Mouse (Mus musculus) CH12.LX (cell line): Measurements from ENCODE around the gene Ppp1r8. TPM values are rescaled to one million over a fixed set of nuclear protein-coding genes. Genes with fewer than 3 reads are reported as not detected.

Experiments
- DNase-seq: peaks from one replicate; pipeline ENCODE4 v3.0.0-alpha.2; 2013; ENCODE audit errors: extremely low read depth
- H3K27ac ChIP-seq: 2 replicates; pipeline ENCODE4 v1.5.1; 2012; ENCODE audit warnings: low read depth, mild to moderate bottlenecking, control low read depth, moderate library complexity; ENCODE audit not compliant: insufficient read depth
- H3K27me3 ChIP-seq: replicated peaks from 2 replicates; pipeline ENCODE3; 2012; ENCODE audit warnings: inconsistent platforms
- H3K36me3 ChIP-seq, 2 experiments: replicated peaks in 1 of 2; 2 replicates each; pipeline versions ENCODE3 to v1.6.1; 2012; ENCODE audit warnings: inconsistent platforms in 1 of 2, low read length in 1 of 2, mild to moderate bottlenecking in 1 of 2, mixed read lengths in 1 of 2, moderate library complexity in 1 of 2; ENCODE audit not compliant: control insufficient read depth in 1 of 2, insufficient read depth in 1 of 2
- H3K4me1 ChIP-seq, 2 experiments: 2 replicates each; pipeline ENCODE4 v1.6.1; 2012; ENCODE audit warnings: inconsistent platforms in 1 of 2, moderate library complexity in 1 of 2; ENCODE audit not compliant: insufficient read depth in 2 of 2, control insufficient read depth in 1 of 2
- H3K4me2 ChIP-seq: 2 replicates; pipeline ENCODE4 v1.6.1; 2012; ENCODE audit warnings: low read depth, mild to moderate bottlenecking, control low read depth; ENCODE audit not compliant: poor library complexity, insufficient read depth, severe bottlenecking
- H3K4me3 ChIP-seq, 3 experiments: fragments of 150-350 bp in 1 of 3; sonication (generic) in 1 of 3; replicated peaks in 1 of 3; 2 replicates each; pipeline versions ENCODE3 to v1.5.1; 2011 to 2012; ENCODE audit warnings: low read depth in 2 of 3, low read length in 2 of 3, mild to moderate bottlenecking in 2 of 3, moderate library complexity in 2 of 3, control low read depth in 1 of 3, improper control_type of control experiment in 1 of 3, inconsistent platforms in 1 of 3, mixed read lengths in 1 of 3; ENCODE audit not compliant: poor library complexity in 1 of 3
- H3K79me2 ChIP-seq: replicated peaks from 2 replicates; pipeline ENCODE4 v1.6.1; 2012; ENCODE audit warnings: mild to moderate bottlenecking, moderate library complexity; ENCODE audit not compliant: control insufficient read depth, poor library complexity, insufficient read depth, severe bottlenecking; ENCODE audit errors: extremely low read depth
- H3K9ac ChIP-seq: 2 replicates; pipeline ENCODE4 v1.6.1; 2012; ENCODE audit warnings: low read depth, mild to moderate bottlenecking, control low read depth, moderate library complexity; ENCODE audit not compliant: insufficient read depth
- H3K9me3 ChIP-seq: replicated peaks from 2 replicates; pipeline ENCODE3; 2012; ENCODE audit warnings: low read length, inconsistent platforms, mixed read lengths
- BHLHE40 ChIP-seq: IDR thresholded peaks from 2 replicates; pipeline ENCODE4 v1.6.1; 2011; ENCODE audit warnings: mild to moderate bottlenecking, low read depth, low read length, improper control_type of control experiment
- CHD1 ChIP-seq: IDR thresholded peaks from 2 replicates; pipeline ENCODE4 v1.6.1; 2012; ENCODE audit warnings: low read depth, low read length, improper control_type of control experiment, inconsistent platforms
- CHD2 ChIP-seq: IDR thresholded peaks from 2 replicates; pipeline ENCODE4 v1.6.1; 2011; ENCODE audit warnings: low read length, improper control_type of control experiment
- CTCF ChIP-seq, 2 experiments: IDR thresholded peaks in 1 of 2; conservative IDR thresholded peaks in 1 of 2; 2 replicates each; pipeline ENCODE4 v1.5.1; 2011 to 2012; ENCODE audit warnings: low read depth in 2 of 2, low read length in 2 of 2, improper control_type of control experiment in 1 of 2, inconsistent platforms in 1 of 2, mild to moderate bottlenecking in 1 of 2, moderate library complexity in 1 of 2
- E2F4 ChIP-seq: IDR thresholded peaks from 2 replicates; pipeline ENCODE4 v1.6.1; 2011; ENCODE audit warnings: low read depth, low read length, improper control_type of control experiment; ENCODE audit not compliant: insufficient replicate concordance
- ELF1 ChIP-seq: IDR thresholded peaks from 2 replicates; pipeline ENCODE4 v1.6.1; 2014; ENCODE audit warnings: low read depth, mild to moderate bottlenecking, inconsistent platforms, low read length, improper control_type of control experiment
- EP300 ChIP-seq: IDR thresholded peaks from 2 replicates; pipeline ENCODE4 v1.6.1; 2011; ENCODE audit warnings: low read length, improper control_type of control experiment
- ETS1 ChIP-seq: conservative IDR thresholded peaks from 2 replicates; pipeline ENCODE4 v1.6.1; 2012; ENCODE audit warnings: low read depth, mild to moderate bottlenecking, inconsistent platforms, low read length, improper control_type of control experiment, moderate library complexity
- GABPA ChIP-seq: IDR thresholded peaks from 2 replicates; pipeline ENCODE4 v1.6.1; 2012; ENCODE audit warnings: low read depth, low read length, improper control_type of control experiment, inconsistent platforms; ENCODE audit not compliant: insufficient replicate concordance
- HCFC1 ChIP-seq: IDR thresholded peaks from 2 replicates; pipeline ENCODE4 v1.6.1; 2012; ENCODE audit warnings: low read depth, mild to moderate bottlenecking, inconsistent platforms, low read length, improper control_type of control experiment
- IRF4 ChIP-seq: IDR thresholded peaks from 2 replicates; pipeline ENCODE4 v1.6.1; 2014; ENCODE audit warnings: low read depth, mild to moderate bottlenecking, inconsistent platforms, low read length, improper control_type of control experiment
- JUN ChIP-seq: IDR thresholded peaks from 2 replicates; pipeline ENCODE4 v1.6.1; 2011; ENCODE audit warnings: low read depth, mild to moderate bottlenecking, low read length, improper control_type of control experiment, moderate library complexity; ENCODE audit not compliant: insufficient read depth
- JUND ChIP-seq: conservative IDR thresholded peaks from 2 replicates; pipeline ENCODE4 v1.6.1; 2011; ENCODE audit warnings: low read depth, low read length, improper control_type of control experiment
- KAT2A ChIP-seq: IDR thresholded peaks from 2 replicates; pipeline ENCODE4 v1.6.1; 2012; ENCODE audit warnings: low read length, improper control_type of control experiment, inconsistent platforms; ENCODE audit not compliant: insufficient replicate concordance
- MAFK ChIP-seq: IDR thresholded peaks from 2 replicates; pipeline ENCODE4 v1.6.1; 2011; ENCODE audit warnings: low read length, improper control_type of control experiment; ENCODE audit not compliant: insufficient replicate concordance
- MAX ChIP-seq: IDR thresholded peaks from 2 replicates; pipeline ENCODE4 v1.6.1; 2011; ENCODE audit warnings: low read length, improper control_type of control experiment
- MAZ ChIP-seq: IDR thresholded peaks from 2 replicates; pipeline ENCODE4 v1.6.1; 2012; ENCODE audit warnings: low read depth, mild to moderate bottlenecking, inconsistent platforms, low read length, improper control_type of control experiment, moderate library complexity
- MEF2A ChIP-seq: IDR thresholded peaks from 2 replicates; pipeline ENCODE4 v1.6.1; 2014; ENCODE audit warnings: low read depth, mild to moderate bottlenecking, inconsistent platforms, low read length, improper control_type of control experiment, borderline replicate concordance
- MXI1 ChIP-seq: IDR thresholded peaks from 2 replicates; pipeline ENCODE4 v1.6.1; 2011; ENCODE audit warnings: mild to moderate bottlenecking, low read depth, low read length, improper control_type of control experiment
- MYC ChIP-seq: IDR thresholded peaks from 2 replicates; pipeline ENCODE4 v1.6.1; 2011; ENCODE audit warnings: low read depth, mild to moderate bottlenecking, improper control_type of control experiment, low read length
- NELFE ChIP-seq: IDR thresholded peaks from 2 replicates; pipeline ENCODE4 v1.6.1; 2011; ENCODE audit warnings: low read depth, low read length, improper control_type of control experiment
- NRF1 ChIP-seq: IDR thresholded peaks from 2 replicates; pipeline ENCODE4 v1.6.1; 2014; ENCODE audit warnings: low read depth, mild to moderate bottlenecking, inconsistent platforms, low read length, improper control_type of control experiment, moderate library complexity
- PAX5 ChIP-seq: IDR thresholded peaks from 2 replicates; pipeline ENCODE4 v1.6.1; 2012; ENCODE audit warnings: low read length, inconsistent platforms, mixed read lengths
- POLR2A ChIP-seq: IDR thresholded peaks from 2 replicates; pipeline ENCODE4 v1.6.1; 2011; ENCODE audit warnings: low read depth, mild to moderate bottlenecking, improper control_type of control experiment, low read length
- POLR2AphosphoS2 ChIP-seq: IDR thresholded peaks from 2 replicates; pipeline ENCODE4 v1.6.1; 2011; ENCODE audit warnings: low read depth, low read length, improper control_type of control experiment
- RAD21 ChIP-seq: IDR thresholded peaks from 2 replicates; pipeline ENCODE4 v1.6.1; 2011; ENCODE audit warnings: low read depth, mild to moderate bottlenecking, low read length, improper control_type of control experiment, moderate library complexity
- RCOR1 ChIP-seq: conservative IDR thresholded peaks from 2 replicates; pipeline ENCODE4 v1.6.1; 2012; ENCODE audit warnings: low read depth, mild to moderate bottlenecking, inconsistent platforms, low read length, improper control_type of control experiment
- SIN3A ChIP-seq: IDR thresholded peaks from 2 replicates; pipeline ENCODE4 v1.6.1; 2012; ENCODE audit warnings: low read length, improper control_type of control experiment, inconsistent platforms
- SMC3 ChIP-seq: IDR thresholded peaks from 2 replicates; pipeline ENCODE4 v1.6.1; 2011; ENCODE audit warnings: low read depth, low read length, improper control_type of control experiment
- TBP ChIP-seq: conservative IDR thresholded peaks from 2 replicates; pipeline ENCODE4 v1.6.1; 2011; ENCODE audit warnings: low read depth, low read length, improper control_type of control experiment
- TCF12 ChIP-seq: IDR thresholded peaks from 2 replicates; pipeline ENCODE4 v1.6.1; 2014; ENCODE audit warnings: low read depth, mild to moderate bottlenecking, inconsistent platforms, low read length, improper control_type of control experiment
- UBTF ChIP-seq: IDR thresholded peaks from 2 replicates; pipeline ENCODE4 v1.6.1; 2012; ENCODE audit warnings: low read depth, mild to moderate bottlenecking, inconsistent platforms, low read length, improper control_type of control experiment, moderate library complexity
- USF1 ChIP-seq: IDR thresholded peaks from 2 replicates; pipeline ENCODE4 v1.6.1; 2014; ENCODE audit warnings: low read depth, mild to moderate bottlenecking, inconsistent platforms, low read length, improper control_type of control experiment
- USF2 ChIP-seq: conservative IDR thresholded peaks from 2 replicates; pipeline ENCODE4 v1.6.1; 2011; ENCODE audit warnings: low read depth, low read length, improper control_type of control experiment
- ZC3H11A ChIP-seq: IDR thresholded peaks from 2 replicates; pipeline ENCODE4 v1.6.1; 2012; ENCODE audit warnings: low read depth, mild to moderate bottlenecking, inconsistent platforms, low read length, improper control_type of control experiment
- ZKSCAN1 ChIP-seq: IDR thresholded peaks from 2 replicates; pipeline ENCODE4 v1.6.1; 2012; ENCODE audit warnings: low read depth, inconsistent platforms, low read length, improper control_type of control experiment, borderline replicate concordance
- ZMIZ1 ChIP-seq: IDR thresholded peaks from 2 replicates; pipeline ENCODE4 v1.6.1; 2012; ENCODE audit warnings: low read depth, mild to moderate bottlenecking, inconsistent platforms, low read length, improper control_type of control experiment
- ZNF384 ChIP-seq: IDR thresholded peaks from 2 replicates; pipeline ENCODE4 v1.6.1; 2012; ENCODE audit warnings: low read depth, low read length, improper control_type of control experiment, inconsistent platforms
- dilution Hi-C: fragments of 300-500 bp; cut with MboI; formaldehyde crosslinking; loops from 2 replicates; pipeline ENCODE4 v1.14.3; 2020; ENCODE audit warnings: low sequenced_read_pairs; ENCODE audit not compliant: extremely low pct_unique_long_range_greater_than_20kb, extremely low pct_ligation_motif_present
- in situ Hi-C: fragments of 300-500 bp; cut with MboI; formaldehyde crosslinking; loops from 3 replicates; pipeline ENCODE4 v1.14.3; 2019; ENCODE audit warnings: low sequenced_read_pairs, low pct_ligation_motif_present, low pct_unique_long_range_greater_than_20kb, mixed read lengths
- polyA plus RNA-seq: library from polyadenylated mRNA; unstranded; fragments of >175 nt; gene quantifications from 2 replicates; pipeline ENCODE4 v1.2.1, GENCODE M21; 2012; ENCODE audit warnings: low read depth; ENCODE audit not compliant: insufficient read length
- total RNA-seq, 2 experiments: library from RNA; depleted of rRNA; stranded (reverse); fragments of 300-350 nt in 1 of 2; fragments of >200 nt in 1 of 2; gene quantifications; 2 replicates each; pipeline ENCODE4 v1.2.3; 2012 to 2014

Ppp1r8 gene
- total and polyA plus RNA-seq, 3 experiments: 89.0 to 141 (median 107) TPM

DNA sequence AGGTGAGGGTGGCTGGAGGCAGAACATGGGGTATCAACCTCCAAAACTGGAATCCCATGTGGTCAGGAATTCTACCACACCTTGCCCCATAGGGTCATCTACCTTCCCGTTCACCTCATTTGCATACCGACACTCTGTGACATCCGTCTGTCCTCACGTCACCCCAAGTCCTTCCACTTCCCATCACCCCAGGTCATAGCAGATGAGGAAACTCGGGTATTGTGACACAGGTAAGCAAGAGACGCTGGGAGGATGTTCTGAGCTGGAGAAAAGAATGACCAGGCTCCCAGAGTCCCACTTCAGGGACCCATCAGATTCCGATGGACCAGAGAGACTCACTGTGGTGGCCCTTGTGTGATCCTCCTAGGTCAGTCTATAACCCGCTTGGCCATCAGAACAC, 48.2 kb downstream of the Ppp1r8 start:
- Histone ChIP-seq H3K4me2 (peak overlapping the region; percentile 87), H3K79me2 (peaks cover 16% of the 10 kb centered on the region), H3K27ac (peak overlapping the region; percentile 45), H3K4me1 (peaks cover 9 to 37% of the 10 kb centered on the region in 2 experiments), H3K36me3 (peaks cover 19 to 31% of the 10 kb centered on the region in 2 experiments), H3K9ac (peak overlapping the region; percentile 87), H3K4me3 (peak overlapping the region; percentile 74 to 83 (median 81)), H3K27me3 (no peaks in the 10 kb centered on the region), H3K9me3 (no peaks in the 10 kb centered on the region)
- dilution Hi-C loops (no loop called here), in situ Hi-C loops (no loop called here)
- no peak for TF ChIP-seq NRF1
- TF ChIP-seq NELFE: no peak
- no peak for TF ChIP-seq USF1
- TF ChIP-seq CTCF (conservative IDR thresholded peaks at IDR 0.05 in 1 of 2, IDR thresholded peaks at IDR 0.05 in 1 of 2; ENCODE audit: low read depth in 2 of 2, low read length in 2 of 2): no peak
- TF ChIP-seq ZC3H11A: no peak
- TF ChIP-seq MYC: no peak
- no peak for TF ChIP-seq ZMIZ1
- no peak for TF ChIP-seq CHD2
- TF ChIP-seq ELF1: peak; percentile 8; the same call in 1 of the 2 replicates
- TF ChIP-seq SIN3A: 0 out of 2 replicates have a peak, but pooled peaks have one; percentile 37
- TF ChIP-seq POLR2A: peak; percentile 58
- no peak; the same call in 1 of the 2 replicates for TF ChIP-seq MEF2A
- TF ChIP-seq E2F4: no peak
- TF ChIP-seq EP300: peak; percentile 4; the same call in 1 of the 2 replicates
- TF ChIP-seq TBP: no peak
- TF ChIP-seq ETS1: peak; percentile 41; the same call in 1 of the 2 replicates
- no peak for TF ChIP-seq MAFK
- no peak for TF ChIP-seq JUND
- TF ChIP-seq GABPA: no peak
- no peak for TF ChIP-seq MAX
- no peak for TF ChIP-seq JUN
- TF ChIP-seq CHD1: no peak
- TF ChIP-seq KAT2A: no peak
- no peak; the same call in 1 of the 2 replicates for TF ChIP-seq HCFC1
- no peak for TF ChIP-seq UBTF
- TF ChIP-seq BHLHE40: no peak
- no peak for TF ChIP-seq RAD21
- TF ChIP-seq ZKSCAN1: no peak
- TF ChIP-seq IRF4: 0 out of 2 replicates have a peak, but pooled peaks have one; percentile 9
- TF ChIP-seq ZNF384: no peak
- no peak for TF ChIP-seq RCOR1
- TF ChIP-seq PAX5: no peak
- TF ChIP-seq MAZ: no peak
- TF ChIP-seq TCF12: no peak
- no peak for TF ChIP-seq POLR2AphosphoS2
- no peak for TF ChIP-seq USF2
- TF ChIP-seq MXI1: no peak
- no peak for TF ChIP-seq SMC3
- peak; percentile 74 for DNase-seq
